ENCODE assay signal across 10 mouse cellular contexts in the genomic region with DNA sequence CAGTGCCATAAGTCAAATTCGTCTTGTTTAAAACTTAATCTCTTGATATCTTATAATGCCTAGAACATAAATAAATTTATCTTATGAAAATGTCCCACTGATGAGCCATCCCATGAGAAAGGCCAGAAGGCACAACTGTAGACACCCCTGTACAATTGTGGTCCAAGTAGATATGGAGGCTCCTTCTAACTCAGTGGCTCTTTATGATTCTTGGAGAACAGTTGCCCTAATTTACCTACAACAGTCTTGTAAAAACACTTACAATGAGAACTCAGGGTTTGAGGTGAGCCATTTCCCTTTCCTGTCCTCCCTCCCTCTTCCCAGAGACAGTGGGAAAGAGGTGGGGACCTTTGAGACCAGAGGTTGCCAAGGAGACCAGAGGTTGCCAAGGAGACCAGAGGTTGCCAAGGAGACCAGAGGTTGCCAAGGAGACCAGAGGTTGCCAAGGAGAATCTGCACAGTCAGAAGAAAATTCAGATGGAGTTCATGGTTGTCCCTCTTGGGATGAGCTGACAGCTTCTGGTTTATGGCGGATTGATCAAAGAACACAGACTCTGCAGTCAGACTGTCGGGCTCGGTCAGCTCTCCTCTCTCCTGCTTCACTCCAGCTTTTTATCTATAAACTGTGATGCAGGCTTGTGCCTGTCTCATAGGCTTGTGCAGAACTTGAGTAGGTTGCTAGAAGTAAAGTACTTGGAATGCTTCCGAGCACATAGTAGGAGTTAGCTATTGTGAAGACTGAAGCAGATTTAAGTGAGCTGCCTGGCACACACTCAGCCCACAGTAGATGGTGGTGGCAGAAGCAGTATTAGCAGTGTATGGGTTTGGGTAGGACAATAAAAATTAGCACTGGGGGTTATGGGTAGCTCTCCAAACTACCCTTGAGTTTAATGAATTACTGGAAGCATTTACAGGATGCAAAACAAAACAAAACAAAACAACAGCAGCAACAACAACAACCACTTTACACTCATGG. TPM values are rescaled to one million over a fixed set of nuclear protein-coding genes. Genes with fewer than 3 reads are reported as not detected.
DNase-seq lines count a peak whose midpoint lies in the region; ATAC-seq and TF ChIP-seq lines count a peak whose summit lies in the region.
"Had no signal": no experiment of that assay in that cellular context is flagged by ENCODE, and none has a peak within 500 bp of the region (broad histone marks: within the 10 kb centered on the region; RNA-seq: fewer than 3 reads in every experiment).

No protein-coding gene starts in this region.

- H3K4me3 ChIP-seq in embryonic facial prominence, embryonic 12.5 days = no peak overlapping the region
- no peak overlapping the region for H3K4me3 ChIP-seq in hindbrain, embryonic 13.5 days
- H3K4me3 ChIP-seq in midbrain, postnatal 0 days (ENCODE audit: low read depth, low read length) = no peak overlapping the region
- H3K4me3 ChIP-seq: lung, embryonic 15.5 days had no signal

- no peaks in the 10 kb centered on the region for H3K9me3 ChIP-seq in embryonic facial prominence, embryonic 12.5 days
- no peaks in the 10 kb centered on the region for H3K9me3 ChIP-seq in hindbrain, embryonic 13.5 days
- no peaks in the 10 kb centered on the region for H3K9me3 ChIP-seq in midbrain, postnatal 0 days (ENCODE audit: low read length)
- H3K9me3 ChIP-seq: lung, embryonic 15.5 days had no signal

- H3K36me3 ChIP-seq in embryonic facial prominence, embryonic 12.5 days = no peaks in the 10 kb centered on the region
- H3K36me3 ChIP-seq in hindbrain, embryonic 13.5 days = no peaks in the 10 kb centered on the region
- no peaks in the 10 kb centered on the region for H3K36me3 ChIP-seq in midbrain, postnatal 0 days (ENCODE audit: insufficient read depth, low read length)

- TF ChIP-seq CTCF in midbrain, postnatal 0 days (IDR thresholded peaks at IDR 0.05) = no peak

- H3K27ac ChIP-seq in embryonic facial prominence, embryonic 12.5 days = no peak overlapping the region
- H3K27ac ChIP-seq in hindbrain, embryonic 13.5 days = peak overlapping the region; percentile 87
- peak overlapping the region; percentile 77 for H3K27ac ChIP-seq in midbrain, postnatal 0 days (ENCODE audit: low read depth, low read length)
- H3K27ac ChIP-seq: lung, embryonic 15.5 days; stomach, postnatal 0 days had no signal

- no peak overlapping the region for H3K4me2 ChIP-seq in embryonic facial prominence, embryonic 12.5 days (replicated peaks)
- H3K4me2 ChIP-seq in hindbrain, embryonic 13.5 days = peak overlapping the region; percentile 34
- H3K4me2 ChIP-seq in midbrain, postnatal 0 days (ENCODE audit: low read depth, low read length, poor library complexity, severe bottlenecking) = no peak overlapping the region
- H3K4me2 ChIP-seq: lung, embryonic 15.5 days had no signal

- peaks cover 3% of the 10 kb centered on the region; the same call in 1 of the 2 replicates for H3K4me1 ChIP-seq in embryonic facial prominence, embryonic 12.5 days
- peaks cover 25% of the 10 kb centered on the region for H3K4me1 ChIP-seq in hindbrain, embryonic 13.5 days (replicated peaks)
- peaks cover 13% of the 10 kb centered on the region; the same call in 1 of the 2 replicates for H3K4me1 ChIP-seq in midbrain, postnatal 0 days (ENCODE audit: insufficient read depth, low read length)
- H3K4me1 ChIP-seq: lung, embryonic 15.5 days had no signal

- H3K9ac ChIP-seq in embryonic facial prominence, embryonic 12.5 days = no peak overlapping the region
- H3K9ac ChIP-seq in hindbrain, embryonic 13.5 days = no peak overlapping the region
- no peak overlapping the region for H3K9ac ChIP-seq in midbrain, postnatal 0 days (replicated peaks; ENCODE audit: low read length, poor library complexity, severe bottlenecking)
- H3K9ac ChIP-seq: lung, embryonic 15.5 days had no signal

- DNase-seq in cerebellum, postnatal 10 days = peak; percentile 39
- no peak for DNase-seq in cerebellum, postnatal 36 days
- peak; percentile 79 for DNase-seq in midbrain, postnatal 0 days (ENCODE audit: low spot score)
- DNase-seq in adrenal gland, adult 2 months = no peak
- DNase-seq in kidney, adult 8-10 months = no peak

- 81% methylated on average over 5 of the region's 5 CpGs for WGBS in embryonic facial prominence, embryonic 12.5 days
- WGBS in hindbrain, embryonic 13.5 days = 29% methylated on average over 5 of the region's 5 CpGs
- 34% methylated on average over 5 of the region's 5 CpGs for WGBS in midbrain, postnatal 0 days

- ATAC-seq in embryonic facial prominence, embryonic 12.5 days (ENCODE audit: insufficient number of reproducible peaks, insufficient read depth, low FRiP score, low TSS enrichment) = 0 out of 2 replicates have a peak, but pooled peaks have one; percentile 10
- peak; percentile 95 for ATAC-seq in hindbrain, embryonic 13.5 days (ENCODE audit: low FRiP score)
- ATAC-seq in midbrain, postnatal 0 days (ENCODE audit: low FRiP score) = peak; percentile 91
- no peak for ATAC-seq in erythroid progenitor cell, adult 5-6 weeks (replicated peaks; ENCODE audit: low FRiP score, poor library complexity, severe bottlenecking)

- no peaks in the 10 kb centered on the region for H3K27me3 ChIP-seq in embryonic facial prominence, embryonic 12.5 days
- no peaks in the 10 kb centered on the region for H3K27me3 ChIP-seq in hindbrain, embryonic 13.5 days
- H3K27me3 ChIP-seq in midbrain, postnatal 0 days (ENCODE audit: insufficient read depth, low read length) = no peaks in the 10 kb centered on the region
- H3K27me3 ChIP-seq: lung, embryonic 15.5 days had no signal

RNA-seq across cellular contexts. Expression of gene Plekhh2, which starts 39.5 kb away (rescaled TPM):
- polyA plus RNA-seq in embryonic facial prominence, embryonic 12.5 days (2016; fragmentation: Nextera tagmentation; extraction: Ambion mirVana) = 7.3 and 7.7 TPM in 2 replicates
- 1.9 and 2.1 TPM in 2 replicates for polyA plus RNA-seq in hindbrain, embryonic 13.5 days (2015; fragmentation: Nextera tagmentation; extraction: Ambion mirVana)
- total RNA-seq in midbrain, postnatal 0 days (2014; rRNA removed) = 3.1 and 4.3 TPM in 2 replicates
- polyA plus RNA-seq in midbrain, postnatal 0 days (2015; fragmentation: Nextera tagmentation; extraction: Ambion mirVana) = 1.2 and 1.6 TPM in 2 replicates
- not detected in 2 replicates for total RNA-seq in erythroid progenitor cell, adult 5-6 weeks (2015; ENCODE audit: low replicate concordance)
- not detected in 2 replicates for total RNA-seq in erythroid progenitor cell, adult 5-6 weeks (2017; ENCODE audit: low replicate concordance)
- total RNA-seq in adrenal gland, adult 2 months (2021) = 1 to 10 TPM; 3.0 to 4.4 TPM
- 0.98 and 1.0 TPM in 2 replicates for polyA plus RNA-seq in adrenal gland, adult 2 months (2012; rRNA removed)

Comparison
In these comparisons a context has a peak if more than half of its experiments do, and no peak if none do; other contexts are left out.
1. DNase-seq: peak in cerebellum, postnatal 10 days (2 of 2) and midbrain, postnatal 0 days (single experiment); none in cerebellum, postnatal 36 days (0 of 2), adrenal gland, adult 2 months (single experiment) and kidney, adult 8-10 months (0 of 2).